Mouse (Mus musculus) kidney, postnatal 25 days (tissue): Measurements from ENCODE around the gene Fam32a.

ENCODE experiments used
- DNase-seq, 2 experiments: peaks; one replicate each; pipeline ENCODE4 v3.0.0; 2021; ENCODE audit warnings: mixed read lengths in 2 of 2

Fam32a gene

DNA sequence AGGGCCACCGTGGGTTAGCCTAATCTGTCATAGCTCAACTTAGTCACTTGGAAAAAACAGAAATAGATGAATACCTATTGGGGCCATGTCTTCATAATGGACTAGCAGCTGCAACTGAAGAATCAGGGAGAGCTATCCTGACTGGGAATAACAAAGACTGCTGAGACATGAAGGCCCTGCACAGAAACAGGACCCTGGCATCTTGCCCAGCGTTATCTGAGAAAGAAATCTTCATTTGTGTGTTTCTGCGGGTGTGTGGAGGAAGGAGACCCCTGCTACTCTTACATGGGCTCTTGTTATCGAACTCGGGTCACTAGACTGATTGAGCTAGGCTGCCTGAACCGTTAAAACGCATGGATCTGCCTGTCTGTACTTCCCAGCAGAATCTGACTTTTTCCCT lies 21.4 kb downstream of the Fam32a start:
- DNase-seq: peak in 1 of 2 experiments; percentile 34

DNA sequence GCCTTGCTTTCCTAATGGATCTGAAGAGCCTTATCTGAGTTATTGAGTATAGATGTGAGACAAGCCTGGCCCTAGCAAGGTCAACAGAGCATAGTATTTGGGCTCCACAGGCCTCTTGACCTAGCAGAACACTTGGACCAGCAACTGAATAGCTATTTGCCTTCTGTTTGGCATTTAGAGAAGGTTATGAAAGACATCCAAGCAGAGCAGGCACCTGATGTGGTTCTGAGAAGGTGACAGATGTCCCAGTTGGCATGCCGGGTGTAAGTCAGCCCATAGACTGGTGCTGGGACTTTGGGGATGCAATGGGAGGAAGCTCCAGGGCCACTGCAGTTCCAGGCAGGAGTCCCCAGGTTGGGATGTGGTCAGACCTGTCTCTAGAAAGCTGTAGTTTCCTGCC lies 22.7 kb downstream of the Fam32a start:
- DNase-seq: no peak

DNA sequence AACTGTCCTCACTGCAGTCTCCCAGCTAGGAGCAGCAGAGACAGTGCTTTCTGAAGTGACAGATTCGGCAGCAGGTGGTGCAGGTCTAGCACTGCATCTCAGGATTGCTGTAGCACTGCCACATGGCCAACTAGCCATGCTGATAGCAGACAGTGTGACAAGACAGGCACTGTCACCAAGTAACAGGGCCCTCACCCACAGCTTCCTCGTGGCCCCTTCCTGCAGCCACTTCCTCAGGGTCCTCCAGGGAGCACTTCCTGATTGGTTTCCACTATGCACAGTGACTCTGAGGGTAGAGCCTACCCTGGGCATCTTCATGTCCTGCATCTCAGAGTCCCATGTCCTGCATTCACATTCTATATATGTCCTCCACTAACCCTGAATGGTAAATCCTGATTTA lies 25.1 kb downstream of the Fam32a start:
- no peak for DNase-seq

DNA sequence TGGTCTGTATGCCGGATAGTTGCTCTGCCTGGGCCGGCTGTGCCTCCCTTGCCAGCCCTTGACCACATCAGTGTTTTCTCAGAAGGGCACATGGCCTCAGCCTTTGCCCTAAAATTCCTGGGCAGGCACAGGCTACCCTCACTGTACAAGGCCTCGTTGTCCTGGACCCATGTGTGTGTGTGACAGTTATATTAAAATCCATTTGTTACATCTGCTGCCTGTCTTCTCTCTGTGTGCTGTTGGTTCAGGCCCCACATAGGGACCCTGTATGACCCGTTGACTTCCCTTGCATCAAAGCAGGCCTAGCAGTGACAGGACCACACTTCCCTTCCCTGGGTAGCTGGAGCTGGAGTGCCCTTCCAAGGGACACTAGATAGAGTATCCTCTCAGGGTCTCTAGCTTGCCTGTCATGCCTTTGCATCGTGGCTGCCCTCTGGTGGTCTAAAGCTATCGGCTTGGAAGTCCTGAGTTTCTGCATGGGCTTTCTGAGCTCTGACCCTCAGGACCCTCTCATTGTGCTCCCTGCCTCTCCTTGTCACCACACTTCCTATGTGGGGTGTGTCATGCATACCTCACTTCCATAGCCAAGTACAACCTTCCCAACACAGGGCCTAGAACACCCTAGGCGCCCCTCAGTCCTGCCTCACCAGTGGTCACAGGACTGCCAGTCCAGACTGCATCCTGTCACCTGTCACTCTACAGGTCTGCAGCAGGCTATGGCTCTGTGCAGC lies 37.8 kb downstream of the Fam32a start:
- DNase-seq: peak in 1 of 2 experiments; percentile 65

DNA sequence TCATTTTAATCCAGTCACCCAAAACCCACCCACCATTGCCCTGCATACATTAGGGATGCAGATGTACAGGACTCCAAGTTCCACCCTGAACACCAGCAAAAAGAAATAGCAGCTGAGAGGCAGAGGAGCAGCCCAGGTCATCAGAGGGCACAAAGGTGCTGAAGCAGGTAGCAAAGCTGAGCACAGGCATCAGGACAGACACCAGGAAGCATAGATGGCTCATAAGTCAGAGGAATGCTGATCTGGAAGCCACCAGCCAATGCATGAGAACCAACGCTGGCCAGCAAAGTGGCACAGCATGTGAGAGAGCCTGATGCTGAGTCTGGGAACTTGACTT lies 38.3 kb downstream of the Fam32a start:
- DNase-seq: no peak

DNA sequence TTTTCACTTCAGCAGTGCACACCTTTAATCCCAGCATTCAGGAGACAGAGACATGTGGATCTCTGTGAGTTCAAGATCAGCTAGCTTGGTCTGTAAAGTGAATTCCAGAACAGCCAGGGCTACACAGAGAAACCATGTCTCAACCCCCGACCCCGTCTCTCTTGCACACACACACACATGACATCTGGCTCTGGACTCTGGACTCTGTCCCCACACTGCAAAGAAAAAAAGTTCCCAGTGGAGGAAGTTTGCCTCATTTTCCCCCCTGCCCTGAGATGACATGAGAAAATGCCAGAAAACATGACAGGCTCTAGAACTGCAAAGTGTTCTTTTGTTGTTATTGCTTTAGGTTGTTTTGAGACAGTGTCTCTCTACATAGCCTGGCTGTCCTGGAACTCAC lies 40.3 kb downstream of the Fam32a start:
- DNase-seq: no peak

DNA sequence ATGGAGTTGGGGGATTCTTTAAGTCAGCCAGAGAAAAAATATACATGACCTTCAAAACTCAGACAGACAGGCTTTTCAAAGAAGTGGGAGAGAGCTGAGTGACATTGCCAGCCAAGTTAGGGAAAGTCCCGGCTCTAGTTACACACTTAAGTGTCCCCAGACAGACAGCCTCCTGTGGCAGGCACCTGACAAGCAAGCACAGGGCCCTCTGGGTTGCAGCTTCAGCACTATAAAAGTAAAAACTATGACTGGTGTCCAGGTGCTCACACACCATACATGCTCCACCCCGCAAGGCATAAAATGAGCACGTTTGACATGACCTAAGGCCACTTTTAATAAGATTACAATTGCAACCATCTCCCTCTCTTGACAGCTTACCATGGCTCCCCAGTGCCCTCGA lies 41.1 kb downstream of the Fam32a start:
- no peak for DNase-seq

DNA sequence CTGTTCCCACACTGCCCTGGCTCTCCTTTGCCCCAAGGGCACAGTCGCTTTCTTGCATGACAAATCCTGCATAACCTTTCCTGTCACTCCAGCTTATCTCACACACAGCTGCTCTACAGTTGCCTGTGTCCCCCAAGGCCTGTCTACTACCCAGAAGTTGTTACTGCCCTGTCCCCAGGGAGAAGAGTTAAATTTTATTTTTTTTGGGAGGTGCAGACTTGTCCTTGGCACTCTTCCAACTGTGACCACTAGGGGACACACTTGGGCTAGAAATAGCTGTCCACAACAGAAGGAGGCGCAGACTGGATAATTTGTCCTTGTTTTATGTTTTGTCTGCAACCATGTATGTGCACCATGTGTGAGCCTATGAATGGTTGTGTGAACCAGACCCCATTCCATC lies 41.5 kb downstream of the Fam32a start:
- DNase-seq: peak; percentile 50 to 63

DNA sequence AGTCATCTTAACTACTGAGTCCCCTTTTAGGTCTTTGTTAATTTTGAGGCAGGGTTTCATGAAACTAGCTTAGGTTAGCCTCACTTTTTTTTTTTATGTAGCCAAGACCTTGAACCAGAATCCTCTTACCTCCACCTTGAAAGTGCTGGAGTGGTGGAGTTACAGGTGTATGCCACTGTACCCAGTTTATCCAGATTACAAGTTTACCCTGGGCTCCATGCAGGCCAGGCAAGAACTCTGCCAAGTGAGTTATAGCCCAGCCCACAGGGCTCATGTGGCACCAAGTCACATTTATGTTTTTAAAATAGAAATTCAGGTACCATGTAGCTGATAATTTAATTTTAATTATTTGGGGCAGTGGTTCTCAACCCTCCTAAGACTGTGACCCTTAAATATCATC lies 41.9 kb downstream of the Fam32a start:
- DNase-seq: no peak

DNA sequence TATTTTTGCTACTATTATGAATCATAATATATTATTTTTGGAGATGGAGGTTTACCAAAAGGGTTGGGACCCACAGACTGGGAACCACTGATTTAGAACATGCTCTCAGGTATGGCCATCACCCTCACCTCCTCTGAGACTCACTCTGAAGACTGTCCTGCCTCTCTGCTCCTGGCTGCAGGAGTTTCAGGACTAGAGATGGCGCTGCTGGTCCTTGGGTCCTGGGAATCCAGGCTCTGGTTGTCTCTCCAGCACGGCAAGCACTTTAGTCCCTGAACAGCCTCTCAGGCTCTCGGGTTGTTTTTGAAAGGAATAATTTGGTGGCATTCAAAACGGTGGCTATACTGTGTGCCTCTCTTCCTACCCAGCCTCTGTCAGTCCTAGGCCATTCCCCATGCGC lies 42.3 kb downstream of the Fam32a start:
- peak; percentile 52 to 58 for DNase-seq

DNA sequence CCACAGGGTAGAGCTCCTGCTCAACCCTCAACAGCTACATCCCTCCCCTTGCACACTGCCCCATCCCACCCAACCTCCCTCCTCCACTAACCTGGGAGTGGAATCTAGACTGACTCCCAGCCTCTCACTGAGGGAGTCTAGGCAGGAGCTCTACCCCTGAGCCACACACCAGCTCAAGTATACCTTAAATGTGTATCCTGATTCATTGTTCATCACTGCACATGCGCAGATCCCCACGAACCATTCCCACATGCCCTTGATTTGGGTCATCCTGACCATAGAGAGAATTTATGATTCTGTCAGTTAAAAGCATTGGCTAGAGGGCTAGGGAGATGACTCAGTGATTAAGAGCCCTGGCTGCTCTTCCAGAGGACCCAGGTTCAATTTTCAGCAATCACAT lies 43.2 kb downstream of the Fam32a start:
- no peak for DNase-seq

DNA sequence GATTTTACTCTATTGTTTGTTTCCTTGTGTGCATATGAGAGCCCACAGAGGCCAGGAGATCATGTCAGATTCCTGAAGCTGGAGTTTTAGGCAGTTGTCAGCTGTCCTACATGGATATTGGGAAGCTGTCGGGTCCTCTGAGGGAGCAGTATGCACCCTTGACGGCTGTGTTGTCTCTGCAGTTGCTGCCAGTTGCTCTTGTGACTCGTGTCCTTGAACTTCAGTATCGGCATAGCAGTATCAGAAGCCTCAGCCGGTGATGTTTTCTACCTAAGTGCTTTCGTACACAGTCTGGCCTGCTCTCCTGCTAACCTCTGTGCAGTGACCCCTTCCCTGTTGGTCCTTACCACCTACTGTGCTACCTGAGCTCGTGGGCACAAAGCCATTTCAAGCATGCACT lies 43.9 kb downstream of the Fam32a start:
- no peak for DNase-seq

DNA sequence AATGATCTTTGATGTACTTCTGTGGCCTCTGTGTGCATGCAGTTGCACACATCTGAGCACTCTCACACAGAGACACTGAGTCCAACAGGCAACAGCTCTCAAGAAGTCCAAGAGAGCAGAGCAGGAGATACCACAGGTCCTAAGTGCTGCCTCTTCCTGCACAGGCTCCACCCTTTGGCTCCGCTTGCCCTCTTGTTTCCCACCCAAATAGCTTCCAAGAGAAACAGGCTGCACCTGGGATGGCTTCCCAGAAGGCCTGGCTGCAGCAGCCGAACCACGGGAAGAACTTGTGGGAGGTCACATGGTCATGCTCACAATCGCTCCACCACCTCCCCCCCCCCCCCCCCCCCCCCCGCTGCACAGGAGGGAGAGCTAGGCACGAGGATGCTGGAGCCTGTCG lies 45.8 kb downstream of the Fam32a start:
- DNase-seq: peak; percentile 68 to 89

DNA sequence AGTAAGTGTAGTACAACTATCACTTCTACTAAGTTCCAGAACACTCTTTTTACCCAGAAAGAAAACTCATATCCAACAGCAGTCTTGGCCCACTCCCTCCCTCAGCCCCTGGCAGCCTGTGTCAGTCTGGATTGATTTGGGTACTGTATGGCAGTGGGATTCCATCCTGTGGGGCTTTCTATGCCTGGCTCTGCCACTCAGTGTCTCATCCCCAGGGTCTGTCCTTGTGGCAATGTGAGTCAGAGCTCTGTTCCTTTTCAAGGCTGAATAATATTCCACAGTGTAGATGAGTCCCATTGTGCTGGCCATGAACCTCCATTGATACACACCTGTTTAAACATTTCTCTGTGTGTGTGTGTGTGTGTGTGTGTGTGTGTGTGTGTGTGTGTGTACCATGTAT lies 47.1 kb downstream of the Fam32a start:
- DNase-seq: no peak

DNA sequence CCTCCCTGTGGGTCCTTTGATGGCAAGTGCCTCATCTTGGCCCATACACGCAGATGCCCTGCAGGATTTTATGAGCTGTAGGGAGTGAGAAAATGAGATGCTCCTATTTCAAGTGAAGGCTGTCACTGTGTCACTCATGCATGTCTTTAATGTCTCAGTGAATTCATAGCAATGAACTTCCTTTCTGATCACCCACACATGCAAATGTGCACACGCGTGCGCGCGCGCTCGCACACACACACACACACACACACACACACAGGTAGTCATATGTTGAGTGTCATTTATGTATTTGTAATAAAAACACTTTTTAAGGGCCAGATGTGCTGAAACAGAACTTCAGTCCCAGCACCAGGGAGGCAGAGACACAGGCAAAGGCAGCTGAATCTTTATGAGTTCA lies 47.6 kb downstream of the Fam32a start:
- DNase-seq: no peak

DNA sequence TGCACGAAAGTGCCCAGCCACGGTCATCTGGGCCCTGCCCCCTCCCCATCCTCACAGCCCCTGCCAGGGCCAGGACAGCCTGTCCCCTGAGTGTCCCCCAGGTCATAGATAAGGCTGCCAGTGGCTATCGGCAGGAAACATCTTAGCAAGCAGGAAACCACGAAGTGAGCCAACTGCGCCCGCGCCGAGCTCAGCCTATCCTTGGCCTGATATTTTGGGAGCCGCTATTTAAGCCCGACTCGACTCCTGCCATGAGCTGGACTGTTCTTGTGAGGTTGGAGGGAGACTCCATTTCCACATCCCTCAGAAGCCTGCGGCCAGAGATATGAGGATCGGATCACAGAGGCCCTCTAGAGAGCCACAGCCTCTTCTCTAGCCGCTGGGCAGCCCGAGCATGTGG lies 48.8 kb downstream of the Fam32a start:
- DNase-seq: peak; percentile 85 to 92

DNA sequence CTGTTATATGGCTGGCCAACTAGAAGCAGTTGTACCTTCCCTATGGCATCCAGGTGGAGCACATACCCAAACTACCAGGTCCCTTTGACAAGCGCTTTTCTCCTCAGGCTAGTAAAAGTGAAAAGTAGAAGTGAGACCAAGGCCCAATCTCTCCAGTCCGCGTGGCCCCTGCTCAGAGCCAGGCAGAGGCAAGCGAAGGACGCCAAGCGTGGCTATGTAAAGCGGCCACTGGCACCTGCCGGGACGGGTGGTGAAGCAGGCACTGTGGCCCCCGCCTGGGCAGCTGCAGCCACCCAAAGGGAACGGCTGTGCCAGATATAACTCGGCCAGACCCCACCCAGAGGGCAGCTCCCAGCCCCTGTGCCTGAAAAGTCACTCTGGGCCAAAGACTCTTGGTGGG lies 51.1 kb downstream of the Fam32a start:
- no peak for DNase-seq

DNA sequence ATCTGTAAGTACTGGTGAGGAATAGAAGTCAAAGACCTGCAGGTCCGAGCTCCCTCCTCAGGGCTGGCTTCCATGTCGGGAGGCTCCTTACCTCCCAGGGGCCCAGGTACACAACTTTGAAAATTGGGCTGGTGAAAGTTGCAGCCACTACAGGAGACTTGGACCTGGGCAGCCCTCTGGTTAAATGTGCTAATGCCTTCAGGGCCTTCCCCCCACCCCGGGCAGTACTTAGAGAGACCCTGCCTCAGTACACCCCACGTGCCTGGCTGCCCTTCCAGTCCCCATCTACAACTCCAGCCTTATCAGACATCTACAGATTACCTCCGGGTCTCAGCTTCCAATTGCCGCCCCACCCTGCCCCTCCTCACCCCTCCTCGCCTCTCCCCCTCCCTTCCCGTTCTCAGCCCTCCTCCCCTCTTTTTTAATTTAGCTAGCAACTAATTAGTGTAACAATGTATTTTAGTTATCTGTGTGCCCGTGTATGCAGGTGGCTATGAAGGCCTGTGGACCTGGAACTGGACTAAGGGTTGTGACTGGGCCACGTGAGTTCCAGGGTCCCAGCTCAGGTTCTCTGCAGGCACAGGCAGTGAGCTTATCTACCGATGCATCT lies 51.6 kb downstream of the Fam32a start:
- no peak for DNase-seq

DNA sequence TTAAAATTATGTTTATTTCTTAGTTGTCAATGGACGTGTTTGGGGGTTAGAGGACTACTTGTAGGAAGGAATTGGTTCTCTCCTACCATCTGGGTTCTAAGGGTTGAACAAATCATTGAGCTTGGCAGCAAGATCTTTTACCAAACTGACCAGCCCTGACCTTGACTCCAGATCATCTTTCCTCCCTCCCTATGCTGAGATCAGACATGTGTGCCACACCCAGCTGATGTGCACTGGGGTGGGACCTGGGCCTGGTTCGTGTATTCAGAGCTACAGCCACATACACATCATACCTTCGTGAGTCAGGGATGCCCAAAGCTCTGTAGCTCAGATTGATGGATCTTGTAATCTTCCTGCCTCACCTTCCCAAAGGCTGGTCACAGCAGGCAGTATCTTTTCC lies 52.2 kb downstream of the Fam32a start:
- DNase-seq: no peak

DNA sequence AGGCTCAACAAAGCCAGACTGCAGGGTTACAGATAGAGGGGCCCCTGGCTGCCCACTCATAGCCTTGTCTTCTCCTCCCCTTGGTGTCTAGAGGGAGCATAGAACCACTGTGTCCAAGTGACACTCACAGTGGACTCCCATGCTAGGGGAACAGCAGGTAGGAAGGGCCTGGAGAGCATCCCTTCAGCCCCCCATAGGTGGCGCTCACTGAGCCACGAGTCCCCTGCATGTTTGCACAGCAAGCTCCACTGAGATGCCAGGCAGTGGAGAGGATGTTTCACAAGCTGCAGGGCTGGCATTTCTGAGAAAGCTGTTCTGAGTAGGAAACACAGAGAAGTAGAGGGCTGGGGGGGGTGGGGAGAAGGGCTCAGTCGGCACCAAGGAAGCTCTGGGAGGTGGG lies 52.8 kb downstream of the Fam32a start:
- DNase-seq: peak; percentile 75 to 79

DNA sequence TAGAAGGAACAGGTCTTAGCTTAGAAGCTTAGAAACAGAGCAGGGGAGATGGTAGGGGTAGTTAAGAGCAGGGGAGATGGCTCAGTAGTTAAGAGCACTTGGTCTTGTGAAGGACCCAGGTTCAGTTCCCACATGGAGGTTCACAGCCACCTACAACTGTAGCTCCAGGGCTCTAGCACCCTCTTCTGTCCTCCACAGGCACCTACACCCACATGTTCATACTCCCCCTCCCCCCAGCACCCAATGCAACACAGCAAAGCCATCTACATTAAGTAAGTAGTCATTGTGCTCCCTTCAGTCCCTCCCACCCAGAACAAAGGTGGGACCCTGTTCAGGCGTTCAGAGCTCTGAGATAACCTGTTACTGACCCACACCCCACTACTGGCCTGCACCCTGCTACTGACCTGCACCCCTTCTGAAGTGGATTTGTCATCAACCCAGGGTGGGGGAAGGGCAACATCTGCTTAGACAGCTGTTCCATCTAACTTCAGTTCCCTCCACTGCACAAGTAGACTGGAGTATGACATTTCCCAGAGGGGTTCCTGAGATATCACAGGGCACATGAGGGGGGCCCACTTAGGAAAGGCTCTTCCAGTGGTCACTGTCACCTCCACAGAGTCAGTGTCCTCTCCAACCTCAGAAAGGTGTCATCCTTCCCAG lies 53.7 kb downstream of the Fam32a start:
- DNase-seq: no peak

DNA sequence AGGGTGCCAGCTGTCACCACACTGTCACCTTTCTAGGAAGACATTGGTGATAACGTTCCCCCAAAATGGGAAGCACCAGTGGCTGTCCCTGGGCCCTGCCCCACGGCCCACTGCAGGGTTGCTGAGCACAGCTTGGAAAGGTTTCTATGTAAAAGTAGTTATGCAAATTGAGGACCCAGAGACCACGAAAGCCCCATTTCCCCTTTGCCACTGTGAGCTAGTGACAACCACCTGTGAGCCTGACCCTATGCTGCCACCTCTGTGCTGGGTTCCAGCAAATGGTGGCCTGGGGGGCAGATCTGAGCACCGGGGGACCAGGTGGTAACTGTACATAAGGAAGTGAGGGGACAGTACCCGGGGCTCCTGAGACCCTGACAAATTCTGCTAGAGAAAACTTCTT lies 54.3 kb downstream of the Fam32a start:
- DNase-seq: no peak
